Mouse (Mus musculus): ENCODE results near the gene Snx22. TPM values are rescaled to one million over a fixed set of nuclear protein-coding genes. Genes with fewer than 3 reads are reported as not detected.

Snx22 gene
- polyA plus RNA-seq, 1 experiment from 2014 or later, result 3.5 TPM

DNA sequence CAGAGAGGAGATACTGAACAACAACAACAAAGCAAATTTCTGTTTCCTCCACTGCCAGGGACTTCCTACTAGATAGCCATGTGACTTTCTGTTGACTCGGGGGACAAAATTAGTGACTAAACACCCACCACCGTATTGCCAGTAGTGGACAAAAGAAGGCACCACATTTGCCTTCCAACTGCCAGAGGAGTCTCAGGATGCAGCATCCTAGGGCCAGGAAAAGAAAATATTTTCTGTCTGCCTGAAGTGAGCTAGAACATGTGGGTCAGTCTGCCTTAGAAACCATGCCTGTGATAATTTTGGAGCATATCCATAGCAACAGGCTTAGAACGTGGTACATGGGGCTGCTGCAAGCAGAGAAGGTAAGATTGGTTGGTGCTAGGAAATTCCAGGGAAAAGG, 28.7 kb downstream of the Snx22 start:
- WGBS, result 86% methylated on average over 3 of the region's 3 CpGs
- no peak overlapping the region for H3K27ac ChIP-seq
- H3K9me3 ChIP-seq, result no peaks in the 10 kb centered on the region
- no peaks in the 10 kb centered on the region for H3K27me3 ChIP-seq (ENCODE audit: insufficient read depth, poor library complexity, severe bottlenecking)
- no peak overlapping the region for H3K4me3 ChIP-seq
- H3K36me3 ChIP-seq, result peaks cover 45% of the 10 kb centered on the region
- no peaks in the 10 kb centered on the region for H3K4me1 ChIP-seq (replicated peaks)
- no peak for DNase-seq (ENCODE audit: low spot score)

DNA sequence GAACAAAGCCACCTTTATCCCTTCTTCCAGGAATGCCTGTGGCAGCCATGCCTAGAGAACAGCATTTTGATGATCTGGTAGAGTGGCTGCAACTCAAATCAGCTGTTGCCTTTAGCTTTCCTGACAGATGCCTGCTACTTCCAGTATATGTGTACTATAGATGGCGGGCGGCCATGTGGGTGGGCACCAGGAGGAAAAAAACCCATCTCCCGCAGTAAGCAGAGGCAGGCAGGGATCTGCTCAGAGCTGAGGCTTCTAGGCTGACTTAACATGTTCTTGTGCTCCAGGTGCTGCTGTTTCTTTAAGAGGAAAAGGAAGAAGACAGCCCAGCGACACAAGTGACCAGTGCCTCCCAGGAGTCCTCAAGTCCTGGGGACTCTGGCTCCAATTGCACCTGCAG, 30.2 kb downstream of the Snx22 start:
- no peaks in the 10 kb centered on the region for H3K27me3 ChIP-seq (ENCODE audit: insufficient read depth, poor library complexity, severe bottlenecking)
- no peak overlapping the region for H3K4me3 ChIP-seq
- DNase-seq (ENCODE audit: low spot score), result no peak
- no peak overlapping the region for H3K27ac ChIP-seq
- no peaks in the 10 kb centered on the region for H3K9me3 ChIP-seq
- no peaks in the 10 kb centered on the region for H3K4me1 ChIP-seq (replicated peaks)
- peaks cover 53% of the 10 kb centered on the region for H3K36me3 ChIP-seq
- 86% methylated on average over 4 of the region's 4 CpGs for WGBS

DNA sequence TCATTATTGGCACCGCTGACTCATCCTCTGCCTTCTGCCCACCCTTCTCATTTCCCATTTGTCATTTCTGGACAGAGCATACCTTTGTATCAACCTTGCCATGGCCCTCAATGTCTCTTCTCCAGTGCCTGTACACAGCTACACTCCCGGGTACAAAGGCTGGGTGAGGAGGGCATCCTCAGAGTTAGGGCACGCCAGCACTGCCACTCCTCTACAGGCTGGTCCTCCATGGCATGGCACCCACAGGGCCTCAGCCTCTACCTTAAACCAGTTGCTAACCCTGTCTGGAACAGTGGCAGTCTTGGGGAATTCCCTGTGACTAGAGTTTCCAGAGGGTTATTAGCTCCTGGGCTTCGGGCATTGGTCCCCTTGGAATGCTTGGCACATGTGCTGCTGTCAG, 30.9 kb downstream of the Snx22 start:
- Histone ChIP-seq H3K27me3 (ENCODE audit: insufficient read depth, poor library complexity, severe bottlenecking) (no peaks in the 10 kb centered on the region), H3K36me3 (peaks cover 58% of the 10 kb centered on the region), H3K27ac (no peak overlapping the region), H3K4me1 (replicated peaks) (no peaks in the 10 kb centered on the region), H3K4me3 (no peak overlapping the region), H3K9me3 (no peaks in the 10 kb centered on the region)
- 94% methylated on average over 4 of the region's 4 CpGs for WGBS
- no peak for DNase-seq (ENCODE audit: low spot score)

DNA sequence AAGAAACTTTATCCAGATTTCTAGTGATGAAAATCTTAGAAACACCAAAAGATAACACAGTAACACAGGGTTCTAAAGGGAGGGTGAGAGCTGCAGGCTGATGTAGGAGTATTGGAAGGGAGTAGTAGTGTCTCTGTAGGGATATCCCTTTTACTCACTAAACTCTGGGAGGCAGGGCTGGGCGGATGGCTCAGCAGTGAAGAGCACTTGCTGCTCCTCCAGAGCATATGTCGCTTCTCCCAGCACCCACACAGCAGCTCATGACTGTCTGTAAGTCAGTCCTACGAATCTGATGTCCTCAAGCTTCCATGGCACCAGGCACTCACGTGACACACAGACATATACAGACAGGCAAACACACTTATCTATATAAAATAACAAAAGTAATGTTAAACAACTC, 31.4 kb downstream of the Snx22 start:
- no peaks in the 10 kb centered on the region for H3K4me1 ChIP-seq (replicated peaks)
- no peak overlapping the region for H3K27ac ChIP-seq
- peaks cover 63% of the 10 kb centered on the region for H3K36me3 ChIP-seq
- WGBS, result 92% methylated on average over 4 of the region's 4 CpGs
- DNase-seq (ENCODE audit: low spot score), result no peak
- no peaks in the 10 kb centered on the region for H3K9me3 ChIP-seq
- no peak overlapping the region for H3K4me3 ChIP-seq
- H3K27me3 ChIP-seq (ENCODE audit: insufficient read depth, poor library complexity, severe bottlenecking), result no peaks in the 10 kb centered on the region

DNA sequence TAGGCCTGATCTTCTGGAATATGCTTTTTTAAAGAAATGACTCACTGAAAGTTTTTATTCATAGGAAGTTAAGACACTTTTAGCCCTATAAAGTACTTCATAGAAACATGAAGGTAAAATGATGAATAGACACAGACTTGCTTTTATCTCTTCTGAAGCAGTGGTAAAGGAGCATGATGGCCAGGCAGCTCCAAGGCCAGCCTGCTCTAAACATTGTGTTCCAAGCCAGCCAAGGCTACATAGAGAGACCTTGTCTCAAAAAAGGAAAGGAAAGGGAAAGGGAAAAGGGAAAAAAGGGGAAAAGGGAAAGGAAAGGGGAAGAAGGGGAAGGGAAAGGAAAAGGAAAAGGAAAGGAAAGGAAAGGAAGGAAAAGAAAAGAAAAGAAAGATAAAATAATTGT, 48.9 kb downstream of the Snx22 start:
- Histone ChIP-seq H3K27me3 (ENCODE audit: insufficient read depth, poor library complexity, severe bottlenecking) (no peaks in the 10 kb centered on the region), H3K27ac (no peak overlapping the region), H3K36me3 (peaks cover 33% of the 10 kb centered on the region), H3K9me3 (no peaks in the 10 kb centered on the region), H3K4me3 (no peak overlapping the region), H3K4me1 (replicated peaks) (no peaks in the 10 kb centered on the region)
- DNase-seq (ENCODE audit: low spot score), result no peak

Other genes starting within 250 kb of the Snx22 start
- 6.8 and 9.2 TPM in 2 replicates for gene Zfp609, start 242.2 kb downstream of the Snx22 start, polyA plus RNA-seq (2016; fragmentation: Nextera tagmentation; extraction: Ambion mirVana)
- 187 and 280 TPM in 2 replicates for gene Pclaf, start 179.5 kb downstream of the Snx22 start, polyA plus RNA-seq (2016; fragmentation: Nextera tagmentation; extraction: Ambion mirVana)
- 29.7 and 32.3 TPM in 2 replicates for gene Trip4, start 160.9 kb downstream of the Snx22 start, polyA plus RNA-seq (2016; fragmentation: Nextera tagmentation; extraction: Ambion mirVana)
- 19.3 and 21.5 TPM in 2 replicates for gene Csnk1g1, start 160.8 kb downstream of the Snx22 start, polyA plus RNA-seq (2016; fragmentation: Nextera tagmentation; extraction: Ambion mirVana)
- gene Ppib, start 9.5 kb downstream of the Snx22 start, polyA plus RNA-seq (2016; fragmentation: Nextera tagmentation; extraction: Ambion mirVana), result 498 and 516 TPM in 2 replicates
- gene Snx1, start 56.9 kb upstream of the Snx22 start, polyA plus RNA-seq (2016; fragmentation: Nextera tagmentation; extraction: Ambion mirVana), result 128 and 136 TPM in 2 replicates
- gene Ciao2a, start 56.9 kb upstream of the Snx22 start, polyA plus RNA-seq (2016; fragmentation: Nextera tagmentation; extraction: Ambion mirVana), result 138 and 149 TPM in 2 replicates
- gene Dapk2, start 88.5 kb upstream of the Snx22 start, polyA plus RNA-seq (2016; fragmentation: Nextera tagmentation; extraction: Ambion mirVana), result 3.5 and 5.1 TPM in 2 replicates

Measured in hindbrain, embryonic 10.5 days (tissue).